In genomic region chr19:6498350-6499131, GRCm38 (mm10) we compare ENCODE assay signal across 10 mouse cellular contexts. TPM values are rescaled to one million over a fixed set of nuclear protein-coding genes. Genes with fewer than 3 reads are reported as not detected.
DNase-seq lines count a peak whose midpoint lies in the region; ATAC-seq and TF ChIP-seq lines count a peak whose summit lies in the region.
"Had no signal": no experiment of that assay in that cellular context is flagged by ENCODE, and none has a peak within 500 bp of the region (broad histone marks: within the 10 kb centered on the region; RNA-seq: fewer than 3 reads in every experiment).

No protein-coding gene starts in this region.

- intact Hi-C loops in heart, postnatal 14 days (cut with DNase I), result no loop called here

- TF ChIP-seq POLR2A in cortical plate, adult 2 months (IDR thresholded peaks at IDR 0.05; ENCODE audit: extremely low read depth, insufficient read depth, low read length), result no peak

- no peak for DNase-seq in heart, postnatal 0 days (ENCODE audit: low spot score)
- DNase-seq in heart, postnatal 14 days, result no peak
- no peak for DNase-seq in gastrocnemius, postnatal 4 days (ENCODE audit: low spot score in 2 of 2)
- DNase-seq in layer of hippocampus, adult 11-12 months (ENCODE audit: low spot score), result no peak

- H3K36me3 ChIP-seq in heart, postnatal 0 days (replicated peaks; ENCODE audit: control insufficient read depth, insufficient read depth, low read length), result no peaks in the 10 kb centered on the region
- no peaks in the 10 kb centered on the region for H3K36me3 ChIP-seq in hindbrain, embryonic 13.5 days
- H3K36me3 ChIP-seq in midbrain, embryonic 13.5 days, result no peaks in the 10 kb centered on the region

- no peaks in the 10 kb centered on the region for H3K9me3 ChIP-seq in heart, postnatal 0 days (replicated peaks; ENCODE audit: control insufficient read depth, low read length)
- no peaks in the 10 kb centered on the region for H3K9me3 ChIP-seq in hindbrain, embryonic 13.5 days
- no peaks in the 10 kb centered on the region for H3K9me3 ChIP-seq in midbrain, embryonic 13.5 days

- peak overlapping the region; percentile 49 for H3K4me3 ChIP-seq in heart, postnatal 0 days (ENCODE audit: low read depth, low read length)
- peak overlapping the region; percentile 84 for H3K4me3 ChIP-seq in cortical plate, adult 2 months (ENCODE audit: insufficient read depth, low read length)
- peak overlapping the region; percentile 91 for H3K4me3 ChIP-seq in hindbrain, embryonic 13.5 days
- peak overlapping the region; percentile 89 for H3K4me3 ChIP-seq in midbrain, embryonic 13.5 days (replicated peaks)
- H3K4me3 ChIP-seq: myocyte had no signal

- H3K27me3 ChIP-seq in heart, postnatal 0 days (ENCODE audit: control insufficient read depth, insufficient read depth, low read length), result peaks cover 89% of the 10 kb centered on the region
- H3K27me3 ChIP-seq in hindbrain, embryonic 13.5 days, result peaks cover 6% of the 10 kb centered on the region; the same call in 1 of the 2 replicates
- H3K27me3 ChIP-seq in midbrain, embryonic 13.5 days, result 0 out of 2 replicates have a peak, but pooled peaks cover 7% of the 10 kb centered on the region

- 0 out of 2 replicates have a peak overlapping the region, but pooled peaks have one; percentile 10 for H3K9ac ChIP-seq in heart, postnatal 0 days (replicated peaks; ENCODE audit: low read depth, low read length)
- peak overlapping the region; percentile 100 for H3K9ac ChIP-seq in hindbrain, embryonic 13.5 days
- peak overlapping the region; percentile 100 for H3K9ac ChIP-seq in midbrain, embryonic 13.5 days (replicated peaks)

- 5% methylated on average over 26 of the region's 38 CpGs for WGBS in heart, postnatal 0 days
- WGBS in hindbrain, embryonic 13.5 days, result 5% methylated on average over 26 of the region's 38 CpGs
- WGBS in midbrain, embryonic 13.5 days, result 4% methylated on average over 31 of the region's 38 CpGs

- H3K4me2 ChIP-seq in heart, postnatal 0 days (ENCODE audit: low read depth, low read length), result peak overlapping the region; percentile 64
- H3K4me2 ChIP-seq in hindbrain, embryonic 13.5 days, result peak overlapping the region; percentile 94
- H3K4me2 ChIP-seq in midbrain, embryonic 13.5 days (replicated peaks), result peak overlapping the region; percentile 94

- TF ChIP-seq EP300 in heart, postnatal 0 days (IDR thresholded peaks at IDR 0.05; ENCODE audit: low read depth), result no peak

- TF ChIP-seq CTCF in heart, postnatal 0 days (IDR thresholded peaks at IDR 0.05; ENCODE audit: low read depth), result no peak
- TF ChIP-seq CTCF in cortical plate, adult 2 months (IDR thresholded peaks at IDR 0.05; ENCODE audit: extremely low read depth, insufficient read depth, low read length), result no peak

- no peak overlapping the region for H3K27ac ChIP-seq in heart, postnatal 0 days (ENCODE audit: low read depth)
- peak overlapping the region; percentile 87 for H3K27ac ChIP-seq in cortical plate, adult 2 months (ENCODE audit: insufficient read depth, low read length)
- peak overlapping the region; percentile 98 for H3K27ac ChIP-seq in hindbrain, embryonic 13.5 days
- H3K27ac ChIP-seq in midbrain, embryonic 13.5 days, result peak overlapping the region; percentile 96

- no peak for ATAC-seq in heart, postnatal 0 days (ENCODE audit: insufficient read depth, low read depth)
- no peak for ATAC-seq in hindbrain, embryonic 13.5 days (ENCODE audit: low FRiP score)
- no peak for ATAC-seq in midbrain, embryonic 13.5 days
- ATAC-seq in monocyte, adult 5-6 weeks (replicated peaks; ENCODE audit: insufficient number of reproducible peaks, low FRiP score, low TSS enrichment, poor library complexity, severe bottlenecking), result no peak

- H3K4me1 ChIP-seq in heart, postnatal 0 days (ENCODE audit: control insufficient read depth, insufficient read depth), result no peaks in the 10 kb centered on the region
- no peaks in the 10 kb centered on the region for H3K4me1 ChIP-seq in cortical plate, adult 2 months (ENCODE audit: control insufficient read depth, insufficient read depth, low read length)
- peaks cover 82% of the 10 kb centered on the region for H3K4me1 ChIP-seq in hindbrain, embryonic 13.5 days (replicated peaks)
- H3K4me1 ChIP-seq in midbrain, embryonic 13.5 days (replicated peaks), result peaks cover 84% of the 10 kb centered on the region

RNA-seq across cellular contexts. Expression of gene Slc22a12, which starts 44.3 kb away (rescaled TPM):
- total RNA-seq in heart, postnatal 0 days (2014; rRNA removed; ENCODE audit: low replicate concordance), result not detected in 2 replicates
- not detected in 2 replicates for polyA plus RNA-seq in heart, postnatal 0 days (2015; fragmentation: Nextera tagmentation; extraction: Ambion mirVana)
- not detected for total RNA-seq in heart, postnatal 14 days (2021)
- 0.15 and 0.38 TPM in 2 replicates for polyA plus RNA-seq in cortical plate, adult 2 months (2012; rRNA removed)
- 0.10 and 0.23 TPM in 2 replicates for polyA plus RNA-seq in hindbrain, embryonic 13.5 days (2015; fragmentation: Nextera tagmentation; extraction: Ambion mirVana)
- 0.19 TPM in 1 of 2 replicates, not detected in the other for polyA plus RNA-seq in midbrain, embryonic 13.5 days (2015; fragmentation: Nextera tagmentation; extraction: Ambion mirVana)
- total RNA-seq in monocyte, adult 5-6 weeks (2017), result not detected in 3 replicates
- total RNA-seq in gastrocnemius, postnatal 4 days (2021), result not detected
- total RNA-seq: MEL had no signal
- polyA plus RNA-seq: myocyte had no signal

Comparison
In these comparisons a context has a peak if more than half of its experiments do, and no peak if none do; other contexts are left out.
1. H3K9ac ChIP-seq: peak in every context shown above with its lines; median percentile 100 in hindbrain, embryonic 13.5 days; 100 in midbrain, embryonic 13.5 days; 10 in heart, postnatal 0 days.